Comparison of ENCODE assay signal across 30 mouse cellular contexts in the genomic region with DNA sequence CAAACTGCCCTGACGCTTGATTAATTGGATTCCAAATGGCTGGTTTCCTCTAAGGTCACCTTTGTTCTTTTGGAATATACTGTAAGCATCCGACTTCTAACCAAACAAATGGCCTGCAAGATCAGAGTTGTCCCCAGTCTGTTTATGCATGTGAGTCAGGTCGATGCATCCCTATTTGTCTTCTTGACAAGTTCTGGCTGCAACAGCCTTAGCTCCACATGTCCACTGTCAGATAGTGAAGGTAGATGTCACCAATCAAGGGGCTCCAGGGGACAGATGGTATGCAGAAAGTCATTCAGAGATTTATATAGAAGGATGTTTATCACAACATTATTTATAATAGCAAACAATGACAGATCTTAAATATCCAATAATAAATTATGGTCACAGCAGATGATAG.
DNase-seq lines count a peak whose midpoint lies in the region; ATAC-seq and TF ChIP-seq lines count a peak whose summit lies in the region.
"Had no signal": no experiment of that assay in that cellular context is flagged by ENCODE, and none has a peak within 500 bp of the region (broad histone marks: within the 10 kb centered on the region; RNA-seq: fewer than 3 reads in every experiment).

No protein-coding gene starts in this region.

- no peak for TF ChIP-seq CTCF in kidney, postnatal 0 days (IDR thresholded peaks at IDR 0.05; ENCODE audit: low read depth)
- no peak for TF ChIP-seq CTCF in thymus, adult 2 months (IDR thresholded peaks at IDR 0.05; ENCODE audit: borderline replicate concordance, control insufficient read depth, extremely low read depth, insufficient read depth, low read length, poor library complexity)

- H3K27me3 ChIP-seq in kidney, postnatal 0 days (ENCODE audit: insufficient read depth, low read length): no peaks in the 10 kb centered on the region
- no peaks in the 10 kb centered on the region for H3K27me3 ChIP-seq in hindbrain, embryonic 13.5 days
- no peaks in the 10 kb centered on the region for H3K27me3 ChIP-seq in intestine, embryonic 16.5 days (replicated peaks; ENCODE audit: control insufficient read depth, insufficient read depth, low read length)
- no peaks in the 10 kb centered on the region for H3K27me3 ChIP-seq in thymus, adult 2 months (ENCODE audit: control insufficient read depth, insufficient read depth, low read length)
- H3K27me3 ChIP-seq: embryonic facial prominence, embryonic 13.5 days; forebrain, embryonic 15.5 days; heart, embryonic 12.5 days; intestine, embryonic 15.5 days; limb, embryonic 13.5 days; midbrain, embryonic 15.5 days; stomach, embryonic 15.5 days had no signal

- H3K36me3 ChIP-seq in kidney, postnatal 0 days (ENCODE audit: insufficient read depth, low read length): no peaks in the 10 kb centered on the region
- H3K36me3 ChIP-seq in hindbrain, embryonic 13.5 days: no peaks in the 10 kb centered on the region
- no peaks in the 10 kb centered on the region for H3K36me3 ChIP-seq in intestine, embryonic 16.5 days (ENCODE audit: control insufficient read depth, insufficient read depth, low read length)
- no peaks in the 10 kb centered on the region for H3K36me3 ChIP-seq in thymus, adult 2 months (ENCODE audit: control insufficient read depth, insufficient read depth, low read length)
- H3K36me3 ChIP-seq: embryonic facial prominence, embryonic 13.5 days; forebrain, embryonic 10.5 days; forebrain, embryonic 15.5 days; heart, embryonic 12.5 days; intestine, embryonic 15.5 days; limb, embryonic 13.5 days; midbrain, embryonic 15.5 days; stomach, embryonic 15.5 days had no signal

- no peak for TF ChIP-seq POLR2A in thymus, adult 2 months (IDR thresholded peaks at IDR 0.05; ENCODE audit: control insufficient read depth, extremely low read depth, insufficient read depth, low read length, poor library complexity)

- no peaks in the 10 kb centered on the region for H3K9me3 ChIP-seq in kidney, postnatal 0 days (replicated peaks; ENCODE audit: low read length)
- H3K9me3 ChIP-seq in hindbrain, embryonic 13.5 days: no peaks in the 10 kb centered on the region
- H3K9me3 ChIP-seq in intestine, embryonic 16.5 days (ENCODE audit: control insufficient read depth, low read length): no peaks in the 10 kb centered on the region
- H3K9me3 ChIP-seq: embryonic facial prominence, embryonic 13.5 days; forebrain, embryonic 10.5 days; forebrain, embryonic 15.5 days; intestine, embryonic 15.5 days; limb, embryonic 13.5 days; midbrain, embryonic 15.5 days; stomach, embryonic 15.5 days had no signal

- 30% methylated on average over 3 of the region's 3 CpGs for WGBS in kidney, postnatal 0 days
- 70% methylated on average over 3 of the region's 3 CpGs for WGBS in hindbrain, embryonic 13.5 days
- 49% methylated on average over 3 of the region's 3 CpGs for WGBS in intestine, embryonic 16.5 days
- 86% methylated on average over 3 of the region's 3 CpGs for WGBS in thymus, adult 2 months

- peak; percentile 14 for DNase-seq in kidney, postnatal 0 days (ENCODE audit: low spot score)
- no peak for DNase-seq in kidney, postnatal 10 days
- DNase-seq in embryo, embryonic 10.5 days (ENCODE audit: low spot score): peak; percentile 6
- DNase-seq in mesoderm, embryonic 11.5 days (ENCODE audit: low read depth, low spot score): peak; percentile 13
- DNase-seq in thymus, adult 2 months: no peak
- DNase-seq: adrenal gland, adult 8-10 months; B cell, adult 2 months; cerebellum, adult 11-12 months; cerebellum, adult 9-11 months; gastrocnemius, adult 2 months; gastrocnemius, postnatal 36 days; heart, adult 2 months; kidney, adult 8-10 months; kidney, postnatal 14 days; lung, postnatal 10 days; right cerebral cortex, postnatal 25 days; thymus, postnatal 14 days had no signal

- no peak overlapping the region for H3K4me3 ChIP-seq in kidney, postnatal 0 days (replicated peaks; ENCODE audit: low read depth, low read length)
- no peak overlapping the region for H3K4me3 ChIP-seq in hindbrain, embryonic 13.5 days
- no peak overlapping the region for H3K4me3 ChIP-seq in intestine, embryonic 16.5 days (ENCODE audit: low read length)
- H3K4me3 ChIP-seq in thymus, adult 2 months (ENCODE audit: control insufficient read depth, insufficient read depth, low read length): no peak overlapping the region
- H3K4me3 ChIP-seq: embryonic facial prominence, embryonic 13.5 days; forebrain, embryonic 10.5 days; forebrain, embryonic 15.5 days; gastrocnemius, adult 2 months; heart, adult 2 months; heart, embryonic 12.5 days; intestine, embryonic 15.5 days; limb, embryonic 13.5 days; midbrain, embryonic 15.5 days; stomach, embryonic 15.5 days had no signal

- no peak overlapping the region for H3K9ac ChIP-seq in kidney, postnatal 0 days (ENCODE audit: low read depth, low read length)
- no peak overlapping the region for H3K9ac ChIP-seq in hindbrain, embryonic 13.5 days
- no peak overlapping the region for H3K9ac ChIP-seq in intestine, embryonic 16.5 days (ENCODE audit: low read depth, low read length)
- H3K9ac ChIP-seq: embryonic facial prominence, embryonic 13.5 days; forebrain, embryonic 15.5 days; heart, embryonic 12.5 days; intestine, embryonic 15.5 days; limb, embryonic 13.5 days; midbrain, embryonic 15.5 days; stomach, embryonic 15.5 days had no signal

- ATAC-seq in kidney, postnatal 0 days (replicated peaks; ENCODE audit: low FRiP score, low read depth): no peak
- peak; percentile 80 for ATAC-seq in hindbrain, embryonic 13.5 days (ENCODE audit: low FRiP score)
- no peak for ATAC-seq in intestine, embryonic 16.5 days
- ATAC-seq: activated CD4-positive, CD25-positive, alpha-beta regulatory T cell, adult 4 months; forebrain, embryonic 15.5 days; intestine, embryonic 15.5 days; midbrain, embryonic 15.5 days had no signal

- no peak overlapping the region for H3K4me2 ChIP-seq in kidney, postnatal 0 days (ENCODE audit: low read length)
- no peak overlapping the region for H3K4me2 ChIP-seq in hindbrain, embryonic 13.5 days
- no peak overlapping the region for H3K4me2 ChIP-seq in intestine, embryonic 16.5 days (ENCODE audit: low read depth, low read length)
- H3K4me2 ChIP-seq: embryonic facial prominence, embryonic 13.5 days; forebrain, embryonic 15.5 days; heart, embryonic 12.5 days; intestine, embryonic 15.5 days; limb, embryonic 13.5 days; liver, embryonic 11.5 days; midbrain, embryonic 15.5 days; stomach, embryonic 15.5 days had no signal

- H3K4me1 ChIP-seq in kidney, postnatal 0 days (replicated peaks; ENCODE audit: insufficient read depth, low read length): no peaks in the 10 kb centered on the region
- H3K4me1 ChIP-seq in hindbrain, embryonic 13.5 days (replicated peaks): no peaks in the 10 kb centered on the region
- H3K4me1 ChIP-seq in intestine, embryonic 16.5 days (ENCODE audit: control insufficient read depth, insufficient read depth, low read length): no peaks in the 10 kb centered on the region
- H3K4me1 ChIP-seq in thymus, adult 2 months (replicated peaks; ENCODE audit: control insufficient read depth, insufficient read depth, low read length): peaks cover 4% of the 10 kb centered on the region
- H3K4me1 ChIP-seq: embryonic facial prominence, embryonic 13.5 days; forebrain, embryonic 10.5 days; forebrain, embryonic 15.5 days; heart, embryonic 12.5 days; intestine, embryonic 15.5 days; limb, embryonic 13.5 days; midbrain, embryonic 15.5 days; stomach, embryonic 15.5 days had no signal

- H3K27ac ChIP-seq in kidney, postnatal 0 days: no peak overlapping the region
- H3K27ac ChIP-seq in hindbrain, embryonic 13.5 days: no peak overlapping the region
- no peak overlapping the region for H3K27ac ChIP-seq in intestine, embryonic 16.5 days (ENCODE audit: low read length)
- H3K27ac ChIP-seq in thymus, adult 2 months (ENCODE audit: control insufficient read depth, insufficient read depth, low read length): no peak overlapping the region
- H3K27ac ChIP-seq: embryonic facial prominence, embryonic 13.5 days; forebrain, embryonic 10.5 days; forebrain, embryonic 15.5 days; gastrocnemius, adult 2 months; heart, adult 2 months; intestine, embryonic 15.5 days; limb, embryonic 13.5 days; macrophage; midbrain, embryonic 15.5 days; stomach, embryonic 15.5 days had no signal

Comparison
In these comparisons a context has a peak if more than half of its experiments do, and no peak if none do; other contexts are left out.
1. DNase-seq: peak in kidney, postnatal 0 days (single experiment), embryo, embryonic 10.5 days (single experiment) and mesoderm, embryonic 11.5 days (single experiment); none in kidney, postnatal 10 days (single experiment) and thymus, adult 2 months (single experiment).